Mouse (Mus musculus) heart, embryonic 13.5 days (tissue): ENCODE data around the gene Klf17. TPM values are rescaled to one million over a fixed set of nuclear protein-coding genes. Genes with fewer than 3 reads are reported as not detected.

ENCODE experiments used
- ATAC-seq: fragments of 200-750 bp; cut with Nextera tagmentation; 2 replicates; pipeline ENCODE4 v1.8.0; 2017; ENCODE audit warnings: moderate TSS enrichment; ENCODE audit not compliant: insufficient number of reproducible peaks, low FRiP score, low TSS enrichment; ENCODE audit errors: extremely low read depth
- H3K27ac ChIP-seq: fragments of 300-500 bp; sonication (generic); replicated peaks from 2 replicates; pipeline ENCODE4 v1.5.1; 2015; ENCODE audit warnings: moderate library complexity, mild to moderate bottlenecking, inconsistent platforms
- H3K27me3 ChIP-seq: fragments of 300-500 bp; sonication (generic); replicated peaks from 2 replicates; pipeline ENCODE4 v1.6.1; 2015; ENCODE audit warnings: mild to moderate bottlenecking, inconsistent platforms
- H3K36me3 ChIP-seq: fragments of 300-500 bp; sonication (generic); 2 replicates; pipeline ENCODE4 v1.6.1; 2015; ENCODE audit warnings: mild to moderate bottlenecking, inconsistent platforms
- H3K4me1 ChIP-seq: fragments of 300-500 bp; sonication (generic); 2 replicates; pipeline ENCODE4 v1.6.1; 2015; ENCODE audit warnings: inconsistent platforms
- H3K4me2 ChIP-seq: fragments of 300-500 bp; sonication (generic); 2 replicates; pipeline ENCODE4 v1.6.1; 2015; ENCODE audit warnings: inconsistent platforms, mild to moderate bottlenecking, moderate library complexity
- H3K4me3 ChIP-seq: fragments of 300-500 bp; sonication (generic); 2 replicates; pipeline ENCODE4 v1.5.1; 2015; ENCODE audit warnings: moderate library complexity, mild to moderate bottlenecking, inconsistent platforms
- H3K9ac ChIP-seq: fragments of 300-500 bp; sonication (generic); 2 replicates; pipeline ENCODE4 v1.6.1; 2015; ENCODE audit warnings: inconsistent platforms, mild to moderate bottlenecking, moderate library complexity
- H3K9me3 ChIP-seq: fragments of 300-500 bp; sonication (generic); 2 replicates; pipeline ENCODE4 v1.6.1; 2016; ENCODE audit warnings: inconsistent platforms
- WGBS: fragments of 180-500 bp; shearing (Covaris S2); methylation state at CpG from one replicate; pipeline ENCODE4 v1.1.7; 2015; ENCODE audit warnings: mixed read lengths; 5-methylcytosine and 5-hydroxymethylcytosine counted together
- polyA plus RNA-seq: library from polyadenylated mRNA; unstranded; fragments of >200 nt; fragmentation: Nextera tagmentation; extraction: Ambion mirVana; gene quantifications from 2 replicates; pipeline ENCODE4 v1.2.1, GENCODE M21; 2015

Gene Klf17
- not detected in 2 replicates for polyA plus RNA-seq

GRCm38 (mm10) chr4:117765416-117765815, at the start of gene Klf17:
Gene Klf17, minus strand, starts transcription at chr4:117765648.
- no peaks in the 10 kb centered on the region for H3K4me1 ChIP-seq
- no peaks in the 10 kb centered on the region for H3K36me3 ChIP-seq
- no peak for ATAC-seq
- WGBS = 75% methylated on average over 12 of the region's 12 CpGs
- H3K4me3 ChIP-seq = no peak within 1 kb of the TSS
- H3K4me2 ChIP-seq = no peak within 1 kb of the TSS
- no peaks in the 10 kb centered on the region for H3K9me3 ChIP-seq
- H3K27ac ChIP-seq = no peak within 1 kb of the TSS
- H3K9ac ChIP-seq = no peak within 1 kb of the TSS
- H3K27me3 ChIP-seq = no peaks in the 10 kb centered on the region

DNA sequence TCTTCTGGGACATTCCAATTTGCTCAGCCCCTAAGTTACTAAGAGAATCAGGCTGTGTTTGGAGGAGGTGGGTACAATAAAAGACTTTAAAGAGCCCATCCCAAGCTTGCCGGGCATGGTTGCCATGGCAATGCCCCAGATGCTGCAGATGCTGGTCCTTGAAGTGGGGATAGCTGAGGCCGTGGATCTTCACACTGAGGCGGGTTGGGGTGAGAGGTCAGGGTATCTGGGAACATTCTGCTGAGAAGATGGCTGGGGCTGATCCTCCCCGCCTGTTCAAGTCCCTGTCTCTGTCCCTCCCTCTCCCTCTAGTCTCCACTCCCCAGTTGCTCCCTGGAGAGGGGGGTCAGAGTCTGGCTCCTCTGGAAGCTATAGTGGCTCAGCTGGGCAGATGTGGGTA, 48.9 kb upstream of the Klf17 start:
- Histone ChIP-seq H3K9ac (no peak overlapping the region), H3K27ac (no peak overlapping the region), H3K9me3 (no peaks in the 10 kb centered on the region), H3K4me2 (no peak overlapping the region), H3K4me1 (peaks cover 5% of the 10 kb centered on the region; the same call in 1 of the 2 replicates), H3K36me3 (no peaks in the 10 kb centered on the region), H3K4me3 (no peak overlapping the region), H3K27me3 (no peaks in the 10 kb centered on the region)
- no peak for ATAC-seq
- 62% methylated on average over 4 of the region's 4 CpGs for WGBS

DNA sequence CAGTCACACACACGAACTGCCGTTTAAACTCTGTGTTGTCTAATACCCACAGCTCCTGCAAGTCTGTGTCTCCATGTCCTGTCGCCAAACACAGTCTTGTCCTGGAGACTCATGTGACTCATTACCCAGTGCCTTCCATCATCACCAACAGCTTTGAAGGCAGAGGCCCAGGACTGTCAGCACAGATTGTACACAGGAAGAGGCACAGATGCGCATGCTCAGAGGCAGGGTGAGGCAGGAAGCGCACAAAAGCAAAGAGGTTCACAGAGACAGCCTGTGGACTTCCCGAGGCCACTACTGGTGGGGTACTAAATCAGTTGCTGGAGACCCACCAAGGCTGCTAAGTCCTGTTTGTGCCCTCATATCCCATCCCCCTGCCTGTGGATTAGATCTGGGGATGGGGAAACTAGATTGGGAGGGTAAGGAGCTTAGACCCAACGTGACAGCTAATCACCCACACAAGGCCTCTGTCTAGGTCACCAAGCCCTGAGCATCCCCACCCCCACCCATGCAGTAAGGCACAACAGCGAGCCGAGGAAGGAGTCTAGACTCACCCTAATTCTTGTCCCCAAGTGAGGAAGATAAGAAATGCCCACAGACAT, 48.2 kb upstream of the Klf17 start:
- no peaks in the 10 kb centered on the region for H3K36me3 ChIP-seq
- no peak overlapping the region for H3K4me3 ChIP-seq
- ATAC-seq = no peak
- peaks cover 5% of the 10 kb centered on the region; the same call in 1 of the 2 replicates for H3K4me1 ChIP-seq
- H3K4me2 ChIP-seq = no peak overlapping the region
- H3K27me3 ChIP-seq = no peaks in the 10 kb centered on the region
- no peak overlapping the region for H3K9ac ChIP-seq
- 43% methylated on average over 9 of the region's 9 CpGs for WGBS
- no peaks in the 10 kb centered on the region for H3K9me3 ChIP-seq
- no peak overlapping the region for H3K27ac ChIP-seq

- Histone ChIP-seq H3K27ac (no peak overlapping the region), H3K9ac (no peak overlapping the region), H3K4me1 (peaks cover 11% of the 10 kb centered on the region), H3K4me2 (no peak overlapping the region), H3K36me3 (no peaks in the 10 kb centered on the region), H3K4me3 (no peak overlapping the region), H3K9me3 (no peaks in the 10 kb centered on the region), H3K27me3 (no peaks in the 10 kb centered on the region)
- ATAC-seq = no peak
- WGBS = 30% methylated on average over 2 of the region's 2 CpGs
These were observed 45.5 kb upstream of the Klf17 start for GRCm38 (mm10) chr4:117810933-117811332.

DNA sequence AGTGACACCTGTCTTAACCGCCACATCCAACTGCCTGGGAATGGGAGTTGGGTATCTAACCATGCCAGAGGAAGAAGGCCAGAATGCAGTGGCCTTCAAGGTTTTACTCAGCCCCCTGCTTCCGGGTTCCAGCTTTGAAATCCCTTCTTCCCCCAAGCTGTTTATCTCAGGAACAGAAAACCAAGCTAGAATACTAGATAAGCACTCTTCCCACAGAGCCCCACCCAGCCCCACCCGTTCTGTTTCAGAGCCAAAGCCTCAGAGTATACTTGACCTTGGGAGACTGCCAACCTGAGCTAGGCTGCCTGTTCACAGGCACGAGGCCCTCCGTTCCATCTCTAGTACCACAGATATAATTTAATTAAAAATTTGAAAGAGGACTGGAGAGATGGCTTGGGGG, 41.5 kb upstream of the Klf17 start:
- Histone ChIP-seq H3K4me2 (no peak overlapping the region), H3K9ac (no peak overlapping the region), H3K4me1 (peaks cover 7% of the 10 kb centered on the region; the same call in 1 of the 2 replicates), H3K27ac (no peak overlapping the region), H3K4me3 (no peak overlapping the region), H3K9me3 (no peaks in the 10 kb centered on the region), H3K36me3 (no peaks in the 10 kb centered on the region), H3K27me3 (no peaks in the 10 kb centered on the region)
- ATAC-seq = no peak
- 45% methylated on average over 5 of the region's 5 CpGs for WGBS

DNA sequence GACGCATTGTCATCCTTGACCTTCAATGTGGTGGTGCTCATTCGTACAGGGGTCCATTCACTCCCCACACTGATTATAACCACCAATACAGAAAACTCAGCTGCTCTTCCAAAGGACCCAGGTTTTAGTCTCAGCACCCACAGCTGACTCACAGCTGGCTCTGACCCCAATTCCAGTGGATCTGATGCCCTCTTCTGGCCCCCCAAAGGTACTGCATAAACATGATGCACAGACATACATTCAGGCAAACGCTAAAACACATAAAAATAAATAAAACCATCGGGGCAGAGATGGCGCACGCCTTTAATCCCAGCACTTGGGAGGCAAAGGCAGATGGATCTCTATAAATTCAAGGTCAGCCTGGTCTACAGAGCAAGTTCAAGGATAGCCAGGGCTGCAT, 34.5 kb upstream of the Klf17 start:
- Histone ChIP-seq H3K4me3 (no peak overlapping the region), H3K9me3 (no peaks in the 10 kb centered on the region), H3K9ac (no peak overlapping the region), H3K4me2 (no peak overlapping the region), H3K27ac (no peak overlapping the region), H3K27me3 (no peaks in the 10 kb centered on the region), H3K4me1 (no peaks in the 10 kb centered on the region), H3K36me3 (no peaks in the 10 kb centered on the region)
- WGBS = 80% methylated on average over 6 of the region's 6 CpGs
- no peak for ATAC-seq

GRCm38 (mm10) chr4:117788308-117788707, 22.9 kb upstream of the Klf17 start:
- H3K4me2 ChIP-seq = no peak overlapping the region
- no peaks in the 10 kb centered on the region for H3K27me3 ChIP-seq
- 50% methylated on average over 10 of the region's 10 CpGs for WGBS
- H3K9ac ChIP-seq = no peak overlapping the region
- H3K27ac ChIP-seq = no peak overlapping the region
- H3K4me3 ChIP-seq = no peak overlapping the region
- ATAC-seq = no peak
- H3K9me3 ChIP-seq = peaks cover 3% of the 10 kb centered on the region; the same call in 1 of the 2 replicates
- no peaks in the 10 kb centered on the region for H3K36me3 ChIP-seq
- no peaks in the 10 kb centered on the region for H3K4me1 ChIP-seq

- WGBS = 28% methylated on average over 8 of the region's 8 CpGs
- ATAC-seq = no peak; the same call in 1 of the 2 replicates
- H3K9ac ChIP-seq = no peak overlapping the region; the same call in 1 of the 2 replicates
- H3K27ac ChIP-seq = no peak overlapping the region
- H3K36me3 ChIP-seq = no peaks in the 10 kb centered on the region
- no peaks in the 10 kb centered on the region for H3K27me3 ChIP-seq
- peak overlapping the region; percentile 55 for H3K4me2 ChIP-seq
- H3K9me3 ChIP-seq = peaks cover 3% of the 10 kb centered on the region; the same call in 1 of the 2 replicates
- H3K4me3 ChIP-seq = peak overlapping the region; percentile 26
- no peaks in the 10 kb centered on the region for H3K4me1 ChIP-seq
These were observed 21.5 kb upstream of the Klf17 start for GRCm38 (mm10) chr4:117786963-117787362.

- ATAC-seq = no peak
- 77% methylated on average over 3 of the region's 3 CpGs for WGBS
- H3K9me3 ChIP-seq = peaks cover 3% of the 10 kb centered on the region; the same call in 1 of the 2 replicates
These were observed 17.5 kb upstream of the Klf17 start for GRCm38 (mm10) chr4:117782908-117783307.

DNA sequence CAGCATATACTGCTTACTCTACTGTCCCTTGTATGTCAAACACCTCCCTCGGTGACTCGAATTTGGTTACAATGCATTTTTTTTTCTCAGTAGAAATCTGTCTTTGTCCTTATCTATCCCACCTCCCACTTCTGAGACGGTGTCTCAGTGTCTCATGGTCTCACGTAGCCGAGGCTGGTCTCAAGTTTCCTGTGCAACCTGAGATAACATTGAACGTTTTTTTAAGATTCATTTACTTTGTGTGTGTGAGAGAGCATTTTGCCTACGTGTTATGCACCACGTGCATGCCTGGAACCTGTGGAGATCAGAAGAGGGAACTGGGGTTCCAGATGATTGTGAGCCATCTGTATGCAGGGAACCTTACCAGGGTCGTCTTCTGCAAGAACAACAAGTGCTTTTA, 7.5 kb upstream of the Klf17 start:
- H3K27ac ChIP-seq = no peak overlapping the region
- no peak overlapping the region for H3K4me3 ChIP-seq
- H3K4me2 ChIP-seq = no peak overlapping the region
- H3K36me3 ChIP-seq = no peaks in the 10 kb centered on the region
- ATAC-seq = no peak
- no peak overlapping the region for H3K9ac ChIP-seq
- WGBS = 39% methylated on average over 9 of the region's 9 CpGs
- no peaks in the 10 kb centered on the region for H3K27me3 ChIP-seq
- no peaks in the 10 kb centered on the region for H3K4me1 ChIP-seq
- H3K9me3 ChIP-seq = no peaks in the 10 kb centered on the region

More at GRCm38 (mm10) chr4:117782908-117783307, 17.5 kb upstream of the Klf17 start:
- Histone ChIP-seq H3K4me3 (no peak overlapping the region), H3K27me3 (no peaks in the 10 kb centered on the region), H3K27ac (no peak overlapping the region), H3K4me2 (no peak overlapping the region), H3K4me1 (no peaks in the 10 kb centered on the region), H3K36me3 (no peaks in the 10 kb centered on the region), H3K9ac (no peak overlapping the region)

GRCm38 (mm10) chr4:117770935-117771334, 5.5 kb upstream of the Klf17 start:
- Histone ChIP-seq H3K27me3 (no peaks in the 10 kb centered on the region), H3K9me3 (no peaks in the 10 kb centered on the region), H3K4me1 (no peaks in the 10 kb centered on the region), H3K9ac (no peak overlapping the region), H3K4me3 (no peak overlapping the region), H3K36me3 (no peaks in the 10 kb centered on the region), H3K27ac (no peak overlapping the region), H3K4me2 (no peak overlapping the region)
- WGBS = 18% methylated on average over 5 of the region's 5 CpGs
- no peak for ATAC-seq

DNA sequence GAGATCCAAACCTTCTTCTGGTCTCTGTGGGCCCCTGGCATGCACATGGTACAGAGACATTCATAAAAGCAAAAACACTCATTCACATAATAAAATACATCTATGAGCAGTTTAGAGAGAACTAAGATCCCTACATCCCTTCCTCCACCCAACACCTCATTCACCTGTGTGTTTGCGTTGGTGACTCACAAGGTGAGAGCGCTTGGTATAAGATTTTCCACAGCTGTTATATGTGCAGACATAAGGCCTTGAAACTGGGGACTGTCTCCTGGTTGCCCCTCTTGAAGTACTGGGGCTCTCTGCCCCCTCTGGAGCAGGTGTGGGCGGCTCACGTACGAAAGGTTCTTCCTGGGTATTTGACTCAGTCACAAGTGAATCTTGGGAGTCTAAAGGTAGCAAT, 5.3 kb downstream of the Klf17 start:
- WGBS = 80% methylated on average over 5 of the region's 5 CpGs
- ATAC-seq = no peak
- H3K4me2 ChIP-seq = no peak overlapping the region

More for the DNA sequence above, 5.3 kb downstream of the Klf17 start:
- Histone ChIP-seq H3K27me3 (no peaks in the 10 kb centered on the region), H3K4me1 (no peaks in the 10 kb centered on the region), H3K9me3 (no peaks in the 10 kb centered on the region), H3K9ac (no peak overlapping the region), H3K27ac (no peak overlapping the region), H3K4me3 (no peak overlapping the region), H3K36me3 (no peaks in the 10 kb centered on the region)
